Mouse (Mus musculus) gonadal fat pad, adult 2 months (tissue): ENCODE data around the gene Apol8. TPM values are rescaled to one million over a fixed set of nuclear protein-coding genes. Genes with fewer than 3 reads are reported as not detected.

Experiments used
- DNase-seq: peaks from one replicate; pipeline ENCODE4 v3.0.0-alpha.2; 2012; ENCODE audit warnings: low read depth
- polyA plus RNA-seq: library from polyadenylated mRNA; depleted of rRNA; stranded (reverse); fragments of >200 nt; gene quantifications from 2 replicates; pipeline ENCODE4 v1.2.3, GENCODE M21; 2012; rRNA removed

Apol8 gene
- polyA plus RNA-seq = 0.07 TPM in 1 of 2 replicates, not detected in the other

GRCm38 (mm10) chr15:77756848-77757247, at the start of gene Apol8:
Gene Apol8 (minus strand): TSS chr15:77757003.
- no peak for DNase-seq

DNA sequence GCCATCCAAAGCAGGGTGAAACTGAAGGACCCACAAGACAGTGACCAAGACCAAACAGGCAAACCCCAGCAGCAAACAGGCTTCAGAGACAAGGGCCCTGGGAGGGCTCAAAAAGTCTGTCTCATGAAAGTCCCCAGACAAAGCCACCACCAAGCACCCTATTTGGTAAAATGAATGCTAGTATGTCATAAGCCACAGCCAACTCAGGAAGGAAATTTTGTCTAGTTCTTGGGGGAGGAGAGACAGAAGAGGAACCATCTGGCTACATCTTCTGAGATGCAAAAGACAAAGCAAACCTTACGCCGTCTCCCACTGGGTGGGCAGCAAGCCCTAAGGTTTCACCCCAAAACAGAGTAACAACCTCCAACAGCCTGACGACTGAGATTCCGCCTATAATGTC, 48.9 kb upstream of the Apol8 start:
- DNase-seq = no peak

DNA sequence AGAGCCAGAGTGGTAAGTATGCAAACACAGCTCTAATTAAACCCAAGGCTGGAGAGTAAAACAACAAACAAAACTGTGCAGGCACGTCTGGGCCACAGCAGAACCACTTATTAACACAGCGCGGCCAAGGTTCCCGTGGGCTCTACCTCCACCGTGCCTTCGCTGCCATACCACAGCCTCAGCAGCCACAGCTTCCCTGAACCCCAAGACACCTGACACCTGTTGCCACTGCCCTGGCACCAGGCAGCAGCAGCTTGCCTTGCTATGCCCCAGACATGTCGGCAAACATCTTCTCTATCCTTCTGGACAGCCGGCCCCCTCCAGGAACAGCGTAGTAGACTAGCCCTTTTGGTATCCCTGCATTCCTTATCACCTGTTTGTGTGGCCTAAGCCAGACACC, 48.1 kb upstream of the Apol8 start:
- no peak for DNase-seq

DNA sequence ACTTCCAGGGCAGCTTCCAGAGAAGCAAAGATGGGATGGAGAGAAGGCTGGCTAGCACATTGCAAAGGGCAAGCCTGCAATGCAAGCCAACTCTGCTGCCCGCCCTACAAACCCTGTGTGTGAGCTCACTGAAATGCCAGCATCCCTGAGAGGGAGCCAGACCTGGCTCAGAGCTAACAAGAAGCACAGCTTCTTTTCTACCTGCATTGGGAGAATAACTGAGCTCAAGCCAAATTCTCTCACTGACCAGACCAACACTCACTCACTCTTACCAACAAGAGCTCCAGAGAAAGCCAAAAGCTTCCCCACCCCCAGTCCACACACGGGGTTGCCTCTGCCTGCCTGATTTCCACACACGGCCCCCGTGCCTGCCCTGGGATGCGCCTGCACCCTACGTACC, 47.7 kb upstream of the Apol8 start:
- no peak for DNase-seq

DNA sequence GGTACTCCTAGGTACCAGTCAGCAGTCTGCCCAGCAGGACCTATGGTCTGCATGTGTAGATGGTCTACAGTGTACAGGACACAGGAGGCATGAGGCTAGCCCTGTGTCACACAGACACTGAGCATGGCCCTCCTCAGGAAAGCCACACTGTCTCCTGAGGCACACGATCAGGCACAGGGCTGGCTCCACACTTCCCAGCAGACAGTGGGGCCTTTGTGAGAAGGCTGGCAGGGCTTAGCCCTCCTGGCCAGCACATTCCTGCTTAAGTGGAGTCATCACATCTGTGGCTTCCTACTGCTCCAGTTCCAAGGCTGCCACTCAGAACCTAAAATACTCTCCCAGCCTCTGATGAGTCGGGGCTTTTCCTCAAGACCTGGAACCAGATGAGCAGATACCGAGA, 46.9 kb upstream of the Apol8 start:
- DNase-seq = no peak

GRCm38 (mm10) chr15:77802992-77803391, 46.2 kb upstream of the Apol8 start:
- no peak for DNase-seq

GRCm38 (mm10) chr15:77801188-77801587, 44.4 kb upstream of the Apol8 start:
- DNase-seq = no peak

- no peak for DNase-seq
Observed at GRCm38 (mm10) chr15:77800511-77800910, 43.7 kb upstream of the Apol8 start.

DNA sequence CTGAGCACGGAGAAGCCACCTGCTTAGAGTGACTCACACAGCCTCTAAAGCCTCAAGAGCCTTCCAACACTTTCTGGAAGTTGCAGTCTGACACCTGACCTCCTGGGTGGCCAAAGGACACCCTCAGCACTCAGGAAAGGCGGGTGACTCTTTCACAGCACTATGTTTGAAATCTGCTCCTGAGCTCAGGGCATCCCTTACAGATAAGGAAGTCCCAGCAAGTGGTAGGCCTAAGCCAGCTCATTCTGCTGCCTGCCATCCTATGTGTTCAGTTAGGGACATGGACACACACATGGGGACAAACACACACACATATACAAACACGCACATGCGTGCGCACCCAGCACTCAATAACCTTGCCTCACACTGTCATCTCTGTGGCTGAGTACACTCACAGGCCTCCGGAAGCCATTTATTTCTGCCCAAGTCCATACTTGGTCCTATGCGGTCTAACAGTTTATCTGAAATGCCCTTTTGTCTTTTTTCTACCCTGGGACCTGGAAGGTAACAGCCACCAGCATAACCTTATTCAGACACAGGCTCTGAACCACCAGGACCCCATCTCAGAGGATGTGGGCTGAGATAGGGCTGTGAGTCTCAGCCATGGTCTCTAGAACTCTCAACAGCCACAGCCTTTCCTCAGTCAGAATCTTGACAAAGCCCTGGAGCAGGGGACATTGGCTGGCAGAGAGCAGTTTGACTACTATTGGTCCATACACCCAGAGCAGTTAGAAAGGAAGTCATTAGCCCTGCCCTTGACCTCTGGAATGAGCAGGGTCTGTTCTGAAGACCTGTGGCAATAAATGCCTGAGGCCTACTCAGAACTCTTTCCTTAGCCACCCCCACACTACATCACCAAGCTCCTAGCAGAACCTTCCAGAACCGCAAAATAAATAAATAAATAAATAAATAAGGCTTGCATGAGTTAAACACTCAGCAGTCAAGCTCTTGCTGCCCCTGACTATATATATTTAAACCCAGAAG, 43.0 kb upstream of the Apol8 start:
- DNase-seq = no peak

DNA sequence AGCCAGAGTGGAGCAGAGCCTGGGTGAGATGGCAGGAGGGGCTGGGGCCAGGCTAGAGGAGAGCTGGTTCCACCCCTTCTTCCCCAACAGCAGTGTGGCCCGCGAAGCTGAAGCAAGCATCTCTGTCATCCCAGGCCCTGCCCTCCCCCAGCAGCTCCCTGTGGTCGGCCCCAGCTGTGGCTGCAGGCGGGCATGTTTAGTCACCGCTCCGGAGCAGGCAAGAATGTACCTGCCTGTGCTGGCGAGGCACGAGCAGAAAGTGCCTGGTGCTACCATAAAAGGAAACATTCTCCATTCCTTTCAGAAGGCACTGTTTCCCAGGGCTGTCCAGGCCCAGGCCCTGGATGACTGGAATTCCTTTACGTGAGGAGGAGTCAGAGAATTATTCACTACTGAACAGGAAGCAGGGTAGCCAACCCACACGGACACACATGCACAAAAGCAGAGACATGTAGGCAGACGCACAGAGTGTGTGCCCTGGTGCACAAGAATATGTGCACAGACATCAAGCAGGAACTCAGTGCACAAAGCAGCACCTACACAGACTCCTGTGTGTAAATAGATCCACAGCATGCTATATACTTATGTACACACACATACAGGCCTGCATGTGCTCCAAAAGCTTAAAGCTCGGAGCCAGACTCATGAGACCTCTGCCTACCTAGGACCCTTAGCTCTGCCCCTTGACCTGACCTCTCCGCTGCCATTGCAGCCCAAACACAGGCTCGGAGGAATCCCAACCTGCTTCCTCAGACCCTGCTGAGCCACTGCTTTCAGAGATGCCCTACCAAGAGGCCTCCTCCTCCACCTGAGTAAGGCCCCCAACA, 42.1 kb upstream of the Apol8 start:
- peak; percentile 86 for DNase-seq

- no peak for DNase-seq
Observed at GRCm38 (mm10) chr15:77797609-77798411, 41.0 kb upstream of the Apol8 start.

DNA sequence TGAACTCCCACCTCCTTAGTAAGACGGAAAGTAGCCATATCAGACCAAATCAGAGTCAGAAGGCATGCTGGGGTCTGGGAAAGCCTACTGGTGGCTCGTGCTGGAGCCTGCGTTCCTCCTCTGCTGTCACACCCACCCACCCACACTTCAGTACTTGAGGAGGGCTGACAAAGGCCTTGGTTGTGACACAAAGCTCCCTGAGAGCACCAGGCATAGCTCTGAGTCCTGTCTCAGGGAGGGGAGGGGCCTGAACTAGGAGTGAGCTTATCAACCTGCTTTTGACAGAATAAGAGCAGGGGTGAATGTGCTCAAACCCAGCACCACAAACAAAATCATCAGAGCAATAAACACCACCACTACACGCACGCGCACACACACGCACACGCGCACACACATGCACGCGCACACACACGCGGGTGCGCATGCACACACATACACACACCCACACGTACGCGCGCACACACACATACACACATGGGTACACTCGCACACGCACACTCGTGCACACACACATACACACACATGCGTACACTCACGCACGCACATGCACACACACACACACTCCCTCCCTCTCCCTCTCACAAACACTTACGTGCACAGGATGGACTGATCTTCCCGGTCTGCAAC, 39.7 kb upstream of the Apol8 start:
- no peak for DNase-seq

DNA sequence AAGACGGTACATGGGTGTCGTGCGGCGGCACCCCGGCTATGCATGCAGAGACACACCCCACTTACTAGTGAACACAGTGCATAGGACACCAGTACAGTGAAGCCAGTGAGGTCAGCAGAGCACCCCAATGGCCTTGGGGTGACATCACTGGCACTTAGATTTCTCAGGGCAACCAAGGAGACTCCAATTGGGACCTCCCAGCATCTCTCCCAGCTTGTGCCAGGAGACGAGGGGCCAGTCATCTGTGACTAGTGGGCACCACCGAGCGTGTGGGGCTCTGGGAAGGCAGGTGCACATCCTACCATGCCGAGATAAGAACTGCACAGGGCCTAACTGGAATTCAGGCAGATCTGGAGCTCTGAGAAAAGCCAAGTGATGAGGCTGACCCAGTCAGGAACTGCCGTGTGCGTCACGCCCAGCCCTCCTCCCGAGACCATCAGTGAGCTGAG, 38.1 kb upstream of the Apol8 start:
- no peak for DNase-seq

DNA sequence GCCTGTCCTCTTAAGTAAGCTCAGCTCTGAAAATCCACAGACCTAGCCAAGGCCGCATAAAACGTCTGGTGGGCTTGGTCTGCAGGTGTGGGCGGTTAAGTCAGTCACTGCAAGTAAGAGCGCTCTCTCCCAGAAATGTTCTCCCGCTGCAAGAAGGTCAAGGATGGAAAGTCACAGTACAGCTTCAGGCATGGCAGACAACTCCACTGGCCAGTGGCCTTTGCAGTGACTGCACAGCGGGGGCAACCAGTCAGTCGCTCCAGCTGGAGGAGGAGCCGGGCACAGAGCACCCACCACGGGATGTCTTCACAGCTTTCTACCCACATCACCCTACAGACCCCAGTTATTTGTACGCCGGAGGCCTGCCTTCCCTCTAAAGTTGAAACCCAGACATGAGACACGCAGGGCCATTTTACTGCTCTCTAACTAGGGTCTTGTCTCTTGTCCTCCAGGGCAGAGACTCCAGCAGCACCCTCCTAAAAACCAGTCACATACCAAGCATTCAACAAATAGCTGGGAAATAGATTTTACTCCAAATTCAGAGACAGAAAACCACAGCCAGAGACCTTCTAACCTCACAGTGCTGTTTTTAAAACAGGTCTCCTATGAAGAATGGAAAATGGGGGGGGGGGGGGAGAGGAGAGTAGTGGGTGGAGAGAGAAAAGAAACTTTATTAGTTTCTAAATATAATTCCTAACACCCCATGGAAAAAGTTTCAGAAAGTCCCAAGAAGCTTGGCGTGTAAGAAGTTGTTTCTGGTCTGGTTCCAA, 37.5 kb upstream of the Apol8 start:
- no peak for DNase-seq

GRCm38 (mm10) chr15:77793554-77793953, 36.8 kb upstream of the Apol8 start:
- no peak for DNase-seq

DNA sequence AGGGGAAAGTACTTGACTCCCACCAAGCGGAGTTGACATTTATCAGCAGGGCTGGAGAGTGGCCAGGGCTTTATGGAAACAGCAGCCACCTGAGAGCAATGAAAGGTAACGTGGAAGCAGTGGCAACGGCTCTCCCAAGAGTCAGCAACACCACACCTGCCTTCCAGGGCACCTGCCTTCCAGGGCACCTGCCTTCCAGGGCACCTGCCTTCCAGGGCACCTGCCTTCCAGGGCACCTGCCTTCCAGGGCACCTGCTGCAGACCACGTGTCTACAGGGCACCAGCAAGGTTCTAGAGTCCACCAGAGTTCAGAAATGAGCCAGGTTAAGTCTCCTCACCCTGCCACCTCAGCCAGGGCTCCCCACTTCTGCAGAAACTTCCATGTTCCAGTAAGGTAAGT, 36.3 kb upstream of the Apol8 start:
- no peak for DNase-seq

GRCm38 (mm10) chr15:77792056-77792455, 35.3 kb upstream of the Apol8 start:
- DNase-seq = no peak

GRCm38 (mm10) chr15:77790656-77791405, 34.0 kb upstream of the Apol8 start:
- DNase-seq = no peak

DNA sequence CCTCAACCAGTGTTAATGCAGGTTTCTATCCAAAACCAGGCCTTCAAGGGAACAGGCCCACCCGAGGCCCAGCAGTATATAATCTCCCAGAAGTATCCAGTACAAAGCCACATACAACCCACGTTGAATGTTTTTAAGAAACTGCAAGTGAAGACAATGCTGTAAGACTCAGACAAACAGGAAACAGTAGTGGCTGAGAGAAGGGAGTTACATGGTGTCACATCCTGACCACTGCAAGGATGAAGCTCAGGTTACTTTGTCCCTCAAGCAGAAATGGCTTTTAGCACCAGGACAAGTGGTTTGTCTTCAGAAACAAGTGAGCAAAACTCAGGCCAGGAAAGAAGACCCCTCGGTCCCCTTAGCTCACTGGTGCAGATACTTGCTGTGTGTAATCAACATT, 32.4 kb upstream of the Apol8 start:
- DNase-seq = no peak

- no peak for DNase-seq
Observed at GRCm38 (mm10) chr15:77788356-77788755, 31.6 kb upstream of the Apol8 start.
